Mouse (Mus musculus) left cerebral cortex, postnatal 36 days (tissue): ENCODE measurements around the gene Tnni1. TPM values are rescaled to one million over a fixed set of nuclear protein-coding genes. Genes with fewer than 3 reads are reported as not detected.

Source experiments
- DNase-seq, 2 experiments: peaks; one replicate each; pipeline ENCODE4 v3.0.0; 2021 to 2022; ENCODE audit warnings: low spot score in 2 of 2, mixed read lengths in 1 of 2
- intact Hi-C: fragments of 180-260 bp; cut with DNase I; formaldehyde crosslinking; loops from one replicate; pipeline ENCODE4 v1.15.1; 2025
- total RNA-seq, 2 experiments: library from RNA; stranded (reverse); gene quantifications; 2 replicates each; pipeline ENCODE4 v1.2.3; 2021

Gene Tnni1
- total RNA-seq, 2 experiments from 2014 or later, result 2.2 to 4.8 TPM

DNA sequence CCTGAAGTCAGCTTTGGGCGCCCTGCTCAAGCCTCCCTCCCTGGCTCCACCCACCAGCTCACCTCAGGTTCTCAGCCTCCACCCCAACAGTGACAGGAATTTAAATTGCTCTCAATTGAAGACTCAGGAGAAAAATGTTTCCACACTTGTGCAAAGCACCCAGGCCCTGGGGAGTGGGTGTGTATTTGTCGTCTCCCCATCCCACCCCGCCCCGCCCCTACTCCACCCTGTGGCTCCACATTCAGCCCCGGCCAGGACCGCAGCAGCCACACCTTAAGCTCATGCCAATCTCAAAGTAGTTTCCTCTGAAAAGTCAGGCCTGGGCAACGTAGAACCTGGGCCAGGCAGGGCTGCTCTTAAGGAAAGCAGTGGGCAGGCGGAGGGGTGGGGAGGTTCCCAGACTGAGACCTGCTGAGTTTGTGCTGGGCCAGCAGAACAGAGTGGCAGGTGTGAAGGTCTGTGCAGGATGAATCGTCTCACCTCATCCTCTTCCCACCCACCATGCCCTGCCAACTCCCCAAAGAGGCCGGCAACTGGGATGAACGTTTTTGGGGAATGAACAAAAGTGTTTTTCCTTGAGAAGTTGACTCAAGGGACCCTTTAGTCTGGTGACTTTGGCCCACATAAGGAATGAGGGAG is 78.0 kb downstream of the Tnni1 start:
- intact Hi-C loops, result no loop called here
- no peak for DNase-seq

DNA sequence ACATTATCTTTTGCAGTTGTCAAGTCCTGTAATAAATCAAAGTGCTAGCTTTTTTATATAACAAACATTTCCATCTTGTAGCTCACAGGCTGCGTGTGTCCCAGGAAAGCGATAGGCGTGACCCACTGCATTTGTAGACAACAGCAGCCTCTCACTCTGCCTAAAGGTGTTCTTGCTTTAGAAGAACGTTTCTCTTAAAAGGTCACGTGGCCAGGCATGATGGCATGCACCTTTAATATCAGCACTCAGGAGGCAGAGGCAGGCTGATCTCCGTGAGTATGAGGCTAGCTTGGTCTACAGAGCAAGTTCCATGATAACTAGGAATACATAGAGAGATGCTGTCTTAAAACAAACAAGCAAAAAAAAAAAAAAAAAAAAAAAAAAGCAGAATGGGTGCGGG is 79.3 kb downstream of the Tnni1 start:
- DNase-seq, result no peak
- intact Hi-C loops, result no loop called here

Other genes with a start within 250 kb of the Tnni1 start
- 10 to 100 TPM; 48.9 to 69.6 TPM for gene Nav1, start 172.1 kb upstream of the Tnni1 start, total RNA-seq
- gene Csrp1, start 59.4 kb upstream of the Tnni1 start, total RNA-seq, result 100 to 1,000 TPM; 195 to 250 TPM
- 10 to 100 TPM; 18.2 to 28.8 TPM for gene Phlda3, start 13.3 kb upstream of the Tnni1 start, total RNA-seq
- gene Lad1, start 39.2 kb downstream of the Tnni1 start, total RNA-seq, result 1 to 10 TPM; 1.1 to 1.5 TPM
- gene Tnnt2, start 56.9 kb downstream of the Tnni1 start, total RNA-seq, result 1 to 10 TPM; 5.8 to 7.5 TPM
- under 1 TPM; 0.39 to 0.44 TPM for gene Pkp1, start 139.8 kb downstream of the Tnni1 start, total RNA-seq
- 10 to 100 TPM; 12.8 to 16.3 TPM for gene Igfn1, start 226.9 kb downstream of the Tnni1 start, total RNA-seq
- gene Tmem9, start 228.7 kb downstream of the Tnni1 start, total RNA-seq, result 10 to 100 TPM; 61.4 to 63.7 TPM